Comparison of ENCODE assay signal across 1 mouse cellular context in genomic region chr11:53485719-53486118, GRCm38 (mm10).
A peak's percentile ranks its signal among the peaks of the same experiment; 100 is the strongest.
TF ChIP-seq lines count a peak whose summit lies in the region.

No protein-coding gene starts in this region.

TF ChIP-seq in MEL, 35 proteins besides CTCF, POLR2A, EP300 and RAD21 (continued from another document):
- peak in 1 of 2 experiments; percentile 55; a peak in 1 of 4 replicates for TF ChIP-seq USF2 (IDR thresholded peaks at IDR 0.05; ENCODE audit: borderline replicate concordance in 1 of 2, insufficient read depth in 1 of 2, low read depth in 1 of 2, low read length in 2 of 2)
- peak; percentile 28; the same call in 1 of the 2 replicates for TF ChIP-seq MAFK (IDR thresholded peaks at IDR 0.05; ENCODE audit: borderline replicate concordance, low read depth, low read length)
- no peak for TF ChIP-seq ZKSCAN1 (IDR thresholded peaks at IDR 0.05; ENCODE audit: low read depth, low read length)
- 0 out of 2 replicates have a peak, but pooled peaks have one; percentile 19 for TF ChIP-seq HCFC1 (IDR thresholded peaks at IDR 0.05; ENCODE audit: low read depth, low read length)
- no peak for TF ChIP-seq MAZ (IDR thresholded peaks at IDR 0.05; ENCODE audit: low read depth, low read length)
- 0 out of 2 replicates have a peak, but pooled peaks have one; percentile 24 for TF ChIP-seq TBP (IDR thresholded peaks at IDR 0.05; ENCODE audit: low read depth, low read length)
- TF ChIP-seq UBTF (IDR thresholded peaks at IDR 0.05; ENCODE audit: borderline replicate concordance, insufficient read depth, low read depth, low read length): no peak
- TF ChIP-seq E2F4 (IDR thresholded peaks at IDR 0.05; ENCODE audit: borderline replicate concordance, low read depth, low read length): 0 out of 2 replicates have a peak, but pooled peaks have one; percentile 29
- peak; percentile 45; the same call in 1 of the 2 replicates for TF ChIP-seq GABPA (IDR thresholded peaks at IDR 0.05; ENCODE audit: low read depth, low read length)
- TF ChIP-seq ZMIZ1 (IDR thresholded peaks at IDR 0.05; ENCODE audit: low read depth, low read length): no peak
- TF ChIP-seq SMC3 (IDR thresholded peaks at IDR 0.05; ENCODE audit: low read depth, low read length): peak; percentile 77
- peak; percentile 89 for TF ChIP-seq USF1 (IDR thresholded peaks at IDR 0.05; ENCODE audit: low read depth, low read length)
- peak; percentile 19; the same call in 1 of the 2 replicates for TF ChIP-seq ETS1 (IDR thresholded peaks at IDR 0.05; ENCODE audit: low read depth, low read length)
- peak; percentile 100 for TF ChIP-seq MYC (IDR thresholded peaks at IDR 0.05; ENCODE audit: low read depth, low read length)
- TF ChIP-seq ELF1 (IDR thresholded peaks at IDR 0.05; ENCODE audit: low read depth, low read length): 0 out of 2 replicates have a peak, but pooled peaks have one; percentile 9
- peak; percentile 64; the same call in 1 of the 2 replicates for TF ChIP-seq SIN3A (IDR thresholded peaks at IDR 0.05; ENCODE audit: low read length)
- TF ChIP-seq MAX (IDR thresholded peaks at IDR 0.05; ENCODE audit: low read length): peak; percentile 96
- no peak for TF ChIP-seq TCF12 (IDR thresholded peaks at IDR 0.05; ENCODE audit: low read depth, low read length)
- TF ChIP-seq MEF2A (IDR thresholded peaks at IDR 0.05; ENCODE audit: extremely low read depth, insufficient replicate concordance, low read depth, low read length, poor library complexity, severe bottlenecking): no peak
- TF ChIP-seq JUND (IDR thresholded peaks at IDR 0.05; ENCODE audit: low read depth, low read length): peak; percentile 69; the same call in 1 of the 2 replicates
- TF ChIP-seq ZNF384 (IDR thresholded peaks at IDR 0.05; ENCODE audit: low read depth, low read length): peak; percentile 55
- TF ChIP-seq CHD1 (IDR thresholded peaks at IDR 0.05; ENCODE audit: low read depth, low read length): no peak
